Mouse (Mus musculus) liver, postnatal 0 days (tissue): Measurements from ENCODE around the gene Dnase1l3. TPM values are rescaled to one million over a fixed set of nuclear protein-coding genes. Genes with fewer than 3 reads are reported as not detected.

Source experiments
- ATAC-seq: fragments of 200-750 bp; cut with Nextera tagmentation; 2 replicates; pipeline ENCODE4 v1.8.0; 2017; ENCODE audit warnings: mild to moderate bottlenecking, moderate library complexity
- DNase-seq: peaks from one replicate; pipeline ENCODE4 v3.0.0-alpha.2; 2016
- H3K27ac ChIP-seq: fragments of 300-500 bp; sonication (generic); 2 replicates; pipeline ENCODE4 v1.5.1; 2014; ENCODE audit warnings: antibody characterized with exemption, moderate library complexity, mild to moderate bottlenecking, low read depth
- H3K27me3 ChIP-seq: fragments of 300-500 bp; sonication (generic); 2 replicates; pipeline ENCODE4 v1.6.1; 2014; ENCODE audit warnings: low read length, control low read depth, mixed read lengths; ENCODE audit not compliant: insufficient read depth
- H3K36me3 ChIP-seq: fragments of 300-500 bp; sonication (generic); replicated peaks from 2 replicates; pipeline ENCODE4 v1.6.1; 2014; ENCODE audit warnings: mild to moderate bottlenecking, control low read depth, low read length, moderate library complexity, mixed read lengths; ENCODE audit not compliant: insufficient read depth
- H3K4me1 ChIP-seq: fragments of 300-500 bp; sonication (generic); 2 replicates; pipeline ENCODE4 v1.6.1; 2014; ENCODE audit warnings: antibody characterized with exemption, mild to moderate bottlenecking, control low read depth; ENCODE audit not compliant: insufficient read depth
- H3K4me2 ChIP-seq: fragments of 300-500 bp; sonication (generic); 2 replicates; pipeline ENCODE4 v1.6.1; 2014; ENCODE audit warnings: low read depth, mild to moderate bottlenecking, low read length, moderate library complexity, mixed read lengths
- H3K4me3 ChIP-seq: fragments of 300-500 bp; sonication (generic); 2 replicates; pipeline ENCODE4 v1.5.1; 2014; ENCODE audit warnings: low read depth, low read length
- H3K9ac ChIP-seq: fragments of 300-500 bp; sonication (generic); replicated peaks from 2 replicates; pipeline ENCODE4 v1.6.1; 2014; ENCODE audit warnings: mild to moderate bottlenecking, moderate library complexity
- H3K9me3 ChIP-seq: fragments of 300-500 bp; sonication (generic); 2 replicates; pipeline ENCODE4 v1.6.1; 2016; ENCODE audit warnings: mild to moderate bottlenecking, control low read depth, low read length, mixed read lengths
- CTCF ChIP-seq: sonication (generic); IDR thresholded peaks from 2 replicates; pipeline ENCODE4 v1.5.1; 2016; ENCODE audit warnings: antibody characterized with exemption, low read depth
- EP300 ChIP-seq: IDR thresholded peaks from 2 replicates; pipeline ENCODE4 v1.6.1; 2016; ENCODE audit warnings: antibody characterized with exemption, low read depth, mild to moderate bottlenecking
- WGBS: fragments of 180-500 bp; shearing (Covaris S2); extraction: QIAGEN DNeasy Blood & Tissue Kit; methylation state at CpG from one replicate; pipeline ENCODE4 v1.1.7; 2014; ENCODE audit not compliant: insufficient replicate concordance; 5-methylcytosine and 5-hydroxymethylcytosine counted together
- polyA plus RNA-seq: library from polyadenylated mRNA; unstranded; fragments of >200 nt; fragmentation: Nextera tagmentation; extraction: Ambion mirVana; gene quantifications from 2 replicates; pipeline ENCODE4 v1.2.1, GENCODE M21; 2015

Gene Dnase1l3
- polyA plus RNA-seq, 1 experiment from 2014 or later = 13.2 TPM

DNA sequence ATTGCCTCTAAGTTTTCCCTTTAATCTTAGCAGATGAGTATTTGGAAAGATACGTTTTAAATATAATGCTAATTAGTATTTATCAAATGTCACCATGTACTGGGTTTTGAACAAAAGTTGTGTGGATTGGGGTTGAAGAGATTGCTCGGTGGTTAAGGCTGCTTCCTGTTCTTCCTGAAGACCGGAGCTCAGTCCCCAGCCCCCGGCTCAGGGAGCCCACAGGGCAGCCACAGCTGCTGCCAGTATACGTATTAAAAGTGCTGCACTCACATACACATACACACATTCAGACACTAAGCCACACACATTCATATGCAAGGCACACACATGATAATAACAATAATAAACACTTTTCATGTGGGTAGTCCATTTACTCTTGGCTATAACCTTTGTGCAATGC is 43.8 kb upstream of the Dnase1l3 start:
- Histone ChIP-seq H3K27ac (no peak overlapping the region), H3K36me3 (no peaks in the 10 kb centered on the region), H3K4me1 (no peaks in the 10 kb centered on the region), H3K27me3 (no peaks in the 10 kb centered on the region), H3K9me3 (no peaks in the 10 kb centered on the region), H3K9ac (no peak overlapping the region), H3K4me2 (no peak overlapping the region), H3K4me3 (no peak overlapping the region)
- DNase-seq (no peak), ATAC-seq (no peak)
- WGBS = 21% methylated on average over 5 of the region's 5 CpGs
- TF ChIP-seq CTCF = no peak
- TF ChIP-seq EP300 = no peak

DNA sequence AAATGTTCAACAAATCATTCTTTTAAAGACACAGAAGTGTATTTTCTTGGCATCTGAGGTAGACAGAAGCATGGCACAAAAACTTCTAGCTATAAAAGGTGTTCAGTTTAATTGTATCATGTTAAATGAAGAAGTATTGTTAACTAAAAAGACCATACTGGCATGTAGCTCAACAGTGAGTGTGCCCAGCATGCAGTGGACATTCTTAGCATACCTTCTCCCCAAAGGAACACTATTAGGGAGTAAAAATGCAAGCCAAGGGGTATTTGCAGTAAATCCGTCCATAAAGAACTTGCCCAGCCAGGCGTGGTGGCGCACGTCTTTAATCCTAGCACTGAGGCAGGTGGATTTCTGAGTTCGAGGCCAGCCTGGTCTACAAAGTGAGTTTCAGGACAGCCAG is 42.0 kb upstream of the Dnase1l3 start:
- Histone ChIP-seq H3K9me3 (no peaks in the 10 kb centered on the region), H3K27ac (no peak overlapping the region), H3K4me1 (no peaks in the 10 kb centered on the region), H3K27me3 (no peaks in the 10 kb centered on the region), H3K36me3 (no peaks in the 10 kb centered on the region), H3K4me2 (no peak overlapping the region), H3K4me3 (no peak overlapping the region), H3K9ac (no peak overlapping the region)
- TF ChIP-seq EP300 (no peak), CTCF (no peak)
- no peak for DNase-seq
- 79% methylated on average over 5 of the region's 5 CpGs for WGBS
- ATAC-seq = no peak

DNA sequence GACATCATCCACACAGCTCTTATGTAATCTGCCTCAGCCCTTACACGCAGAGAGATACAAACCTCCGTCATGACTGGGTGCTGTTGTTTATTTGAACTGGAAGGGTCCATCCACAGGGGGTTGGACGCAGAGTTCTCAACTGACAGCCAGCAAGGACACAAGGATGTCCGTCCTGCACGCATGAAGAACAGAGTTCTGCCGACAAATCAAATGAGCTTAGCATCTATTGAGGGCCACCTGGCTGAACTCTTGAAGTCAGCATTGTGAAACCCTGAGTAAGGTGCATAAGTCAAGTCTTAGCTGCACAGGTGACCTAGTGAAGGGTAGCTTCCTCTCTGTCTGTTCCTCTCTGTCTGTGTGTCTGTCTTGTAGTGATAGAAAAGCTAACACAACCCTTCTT is 41.6 kb upstream of the Dnase1l3 start:
- DNase-seq = no peak
- TF ChIP-seq EP300 (no peak), CTCF (no peak)
- Histone ChIP-seq H3K4me1 (no peaks in the 10 kb centered on the region), H3K27ac (no peak overlapping the region), H3K4me2 (no peak overlapping the region), H3K36me3 (no peaks in the 10 kb centered on the region), H3K4me3 (no peak overlapping the region), H3K9ac (no peak overlapping the region), H3K27me3 (no peaks in the 10 kb centered on the region), H3K9me3 (no peaks in the 10 kb centered on the region)
- 76% methylated on average over 6 of the region's 6 CpGs for WGBS
- ATAC-seq = peak; percentile 33

DNA sequence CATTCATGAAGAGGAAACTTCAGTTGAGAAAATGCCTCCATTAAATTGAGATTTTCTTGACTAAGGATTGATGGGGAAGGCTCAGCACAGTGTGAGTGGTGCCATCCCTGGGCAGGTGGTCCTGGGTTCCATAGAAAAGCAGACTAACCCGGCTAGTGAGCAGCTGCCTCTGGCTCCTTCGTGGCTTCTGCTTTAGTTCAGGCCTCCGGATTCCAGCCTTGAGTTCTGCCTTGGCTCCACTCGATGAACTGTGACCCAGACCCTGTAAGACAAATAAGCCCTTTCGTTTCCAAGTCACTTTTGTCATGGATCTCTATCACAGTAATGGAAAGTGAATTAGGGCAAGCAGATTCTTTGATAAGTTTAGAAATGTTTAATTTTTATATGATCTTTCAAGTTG is 40.2 kb upstream of the Dnase1l3 start:
- Histone ChIP-seq H3K4me2 (no peak overlapping the region), H3K36me3 (no peaks in the 10 kb centered on the region), H3K27ac (no peak overlapping the region), H3K4me3 (no peak overlapping the region), H3K4me1 (no peaks in the 10 kb centered on the region), H3K9ac (no peak overlapping the region), H3K9me3 (no peaks in the 10 kb centered on the region), H3K27me3 (no peaks in the 10 kb centered on the region)
- WGBS = 72% methylated on average over 5 of the region's 5 CpGs
- ATAC-seq = no peak
- no peak for DNase-seq
- TF ChIP-seq CTCF (no peak), EP300 (no peak)

DNA sequence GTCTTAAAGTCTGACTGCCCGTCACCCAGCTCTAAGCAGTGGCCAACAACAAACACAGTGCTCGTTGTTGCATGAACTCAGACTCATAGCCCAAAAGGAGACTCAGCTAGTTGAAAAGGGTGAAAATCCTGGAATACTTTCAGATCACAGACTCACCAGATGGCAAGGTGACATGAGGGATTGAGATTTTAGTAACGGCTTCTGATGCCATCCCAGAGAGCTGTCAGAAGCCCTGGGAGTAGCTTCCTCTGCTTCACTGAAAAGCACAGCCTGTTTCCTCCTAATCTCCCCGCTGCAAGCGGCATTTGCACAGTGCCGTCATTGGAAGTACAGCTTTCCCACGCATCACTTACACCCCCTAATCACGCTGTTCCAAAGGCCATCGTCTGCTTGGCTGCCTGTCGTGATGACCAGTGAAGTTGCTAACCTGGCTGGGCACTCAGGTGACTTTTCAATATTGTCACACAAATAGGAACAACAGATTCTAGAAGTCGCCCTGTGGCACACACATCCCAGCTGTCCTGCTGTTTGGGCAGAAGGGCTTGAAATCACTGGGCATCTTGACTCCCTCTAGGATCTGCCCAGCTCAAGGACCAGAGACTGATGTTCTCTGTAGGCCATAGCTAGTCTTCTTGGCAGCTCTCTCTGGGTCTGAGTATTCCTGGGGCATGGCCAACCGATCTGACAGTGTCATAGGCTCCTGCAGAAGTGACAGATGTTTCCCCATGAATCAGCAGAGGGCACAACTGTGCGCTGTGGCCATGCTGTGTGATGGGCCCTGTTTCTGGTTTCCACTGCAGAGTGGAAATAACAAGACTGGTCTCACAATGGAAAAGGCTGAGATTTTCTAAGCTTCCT is 37.9 kb upstream of the Dnase1l3 start:
- DNase-seq = no peak
- Histone ChIP-seq H3K4me3 (no peak overlapping the region), H3K4me1 (no peaks in the 10 kb centered on the region), H3K9ac (no peak overlapping the region), H3K27me3 (no peaks in the 10 kb centered on the region), H3K9me3 (no peaks in the 10 kb centered on the region), H3K27ac (no peak overlapping the region), H3K4me2 (no peak overlapping the region), H3K36me3 (no peaks in the 10 kb centered on the region)
- WGBS = 70% methylated on average over 13 of the region's 13 CpGs
- TF ChIP-seq CTCF (no peak), EP300 (no peak)
- ATAC-seq = no peak

DNA sequence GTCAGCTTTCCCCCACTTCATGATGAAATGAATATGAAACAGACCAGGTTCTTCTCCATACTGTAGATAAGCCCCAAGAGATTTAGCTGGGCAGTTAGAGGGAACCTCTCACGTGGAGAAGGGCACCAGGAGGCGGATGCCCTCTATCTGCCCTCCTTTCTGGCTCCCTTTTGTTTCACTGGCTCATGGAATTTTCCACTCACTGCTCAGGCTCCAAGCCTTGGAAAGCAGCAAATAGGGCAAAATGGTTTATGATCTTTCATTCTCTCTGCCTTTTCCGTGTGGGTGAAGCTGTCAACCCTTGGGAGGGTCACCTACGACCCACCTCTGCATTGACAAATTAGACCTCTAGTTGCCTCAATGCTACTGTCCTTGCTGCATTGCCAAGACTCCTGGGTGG is 36.2 kb upstream of the Dnase1l3 start:
- H3K9me3 ChIP-seq = no peaks in the 10 kb centered on the region

More for the DNA sequence above, 36.2 kb upstream of the Dnase1l3 start:
- no peaks in the 10 kb centered on the region for H3K27me3 ChIP-seq
- WGBS = 66% methylated on average over 4 of the region's 4 CpGs
- no peak for ATAC-seq
- DNase-seq = no peak
- H3K4me3 ChIP-seq = no peak overlapping the region
- H3K27ac ChIP-seq = no peak overlapping the region
- TF ChIP-seq EP300 (no peak), CTCF (no peak)
- no peaks in the 10 kb centered on the region for H3K36me3 ChIP-seq
- H3K9ac ChIP-seq = no peak overlapping the region
- no peaks in the 10 kb centered on the region for H3K4me1 ChIP-seq
- H3K4me2 ChIP-seq = no peak overlapping the region
